Mouse (Mus musculus): Measurements from ENCODE around the gene Oas3.

GRCm38 (mm10) chr5:120761901-120762300, 15.6 kb downstream of the Oas3 start:
- no peak for TF ChIP-seq CTCF (IDR thresholded peaks at IDR 0.05)
- TF ChIP-seq POLR2A (IDR thresholded peaks at IDR 0.05; ENCODE audit: insufficient read depth, low read depth, low read length) = no peak

Measured in heart, adult 2 months (tissue).